Mouse (Mus musculus) neural tube, embryonic 10.5 days (tissue): ENCODE measurements at regions not wholly inside any gene's neighbourhood (a gene's known extent, or its start where the extent isn't known, plus 50 kb on each side); places are given as distances from the start of the nearest gene placed in this dataset.
"Not testable (repeated sequence)": the region's sequence is repeated elsewhere in the genome, so short reads cannot be mapped to it uniquely, and the experiment has no call there.

Experiments used
- DNase-seq: peaks from one replicate; pipeline ENCODE4 v3.0.0-alpha.2; 2017; ENCODE audit warnings: low spot score; ENCODE audit errors: extremely low spot score

DNA sequence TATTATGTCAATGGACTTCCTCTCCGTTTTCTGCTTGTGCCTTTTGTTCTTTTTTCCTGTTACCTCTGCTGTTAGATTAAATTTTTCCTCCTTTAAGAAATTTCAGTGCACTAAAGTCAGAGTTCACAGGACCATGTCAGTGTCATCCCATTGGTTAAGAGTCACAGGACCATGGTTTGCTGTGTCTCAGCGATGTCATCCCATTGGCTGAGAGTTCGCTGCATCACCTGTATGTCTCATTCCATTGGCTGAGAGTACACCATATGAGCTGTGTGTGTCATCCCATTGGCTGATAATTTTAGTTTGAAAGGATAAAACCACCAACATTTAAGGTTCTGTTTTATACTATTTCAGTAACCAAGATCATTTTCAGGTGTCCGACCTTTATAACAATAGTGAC is 50.7 kb upstream of the Jade1 start:
- DNase-seq = no peak

- no peak for DNase-seq
These were observed 53.4 kb upstream of the Jade1 start for GRCm38 (mm10) chr3:41502161-41502560.

GRCm38 (mm10) chr3:41501639-41502038 is 53.9 kb upstream of the Jade1 start:
- not testable (repeated sequence) for DNase-seq

GRCm38 (mm10) chr3:41501124-41501523 is 54.4 kb upstream of the Jade1 start:
- no peak for DNase-seq

DNA sequence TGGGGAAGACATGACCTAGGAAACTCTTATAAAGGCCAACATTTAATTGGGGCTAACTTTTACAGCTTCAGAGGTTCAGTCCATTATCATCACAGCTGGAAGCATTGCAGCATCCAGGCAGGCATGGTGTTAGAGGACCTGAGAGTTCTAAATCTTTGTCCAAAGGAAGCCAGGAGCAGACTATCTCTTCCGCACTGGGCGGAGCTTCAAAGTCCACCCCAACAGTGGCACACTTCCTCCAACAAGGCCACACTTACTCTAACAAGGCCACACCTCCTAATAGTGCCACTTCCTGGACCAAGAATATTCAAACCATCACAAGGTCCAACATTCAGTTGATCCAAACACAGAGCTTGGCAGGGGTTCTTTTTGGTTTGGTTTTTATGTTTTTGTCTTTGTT is 55.9 kb upstream of the Jade1 start:
- no peak for DNase-seq

DNA sequence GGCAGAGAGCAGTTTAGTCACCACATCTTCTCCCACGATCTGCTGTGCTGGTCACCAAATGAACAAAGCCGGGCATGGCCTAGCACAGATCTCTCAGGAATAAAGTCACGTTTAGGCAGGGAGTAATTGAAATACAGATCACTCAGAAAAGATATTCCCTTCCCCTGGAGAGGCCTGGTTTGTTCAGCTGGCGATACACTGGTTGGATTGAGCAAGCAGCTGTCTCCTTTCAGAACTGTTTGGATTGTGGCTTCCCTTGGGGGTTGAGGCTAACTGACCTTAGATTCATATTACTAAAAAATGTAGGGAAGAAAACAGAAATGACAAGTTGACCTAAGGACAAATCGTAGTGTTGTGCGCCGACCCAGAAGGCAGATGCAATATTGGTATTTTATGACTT is 56.7 kb upstream of the Jade1 start:
- DNase-seq = no peak

GRCm38 (mm10) chr3:41497771-41498170 is 57.8 kb upstream of the Jade1 start:
- DNase-seq = no peak

- DNase-seq = no peak
These were observed 58.4 kb upstream of the Jade1 start for GRCm38 (mm10) chr3:41496931-41497710.

DNA sequence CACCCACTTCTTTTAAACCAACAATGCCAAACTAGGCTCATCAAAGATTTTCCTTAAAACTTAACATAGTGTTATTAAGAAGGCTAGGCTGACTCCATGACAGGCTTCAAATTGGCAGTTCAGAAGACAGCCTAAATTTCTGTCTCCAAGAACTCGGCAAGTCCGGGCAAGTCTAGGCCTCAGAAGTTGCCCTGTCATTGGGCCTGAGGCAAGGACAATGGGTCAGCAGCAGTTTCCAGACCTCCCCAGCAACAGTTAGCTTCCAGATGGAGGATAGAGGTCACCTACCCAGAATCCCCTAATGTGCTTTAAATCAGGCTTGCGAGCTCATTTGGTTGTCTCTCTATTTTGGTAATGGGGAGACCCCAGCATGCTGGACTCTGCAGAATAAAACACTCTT is 59.6 kb upstream of the Jade1 start:
- DNase-seq = no peak

GRCm38 (mm10) chr3:41495097-41495496 is 60.4 kb upstream of the Jade1 start:
- DNase-seq = no peak

GRCm38 (mm10) chr3:41493472-41493871 is 62.1 kb upstream of the Jade1 start:
- no peak for DNase-seq

DNA sequence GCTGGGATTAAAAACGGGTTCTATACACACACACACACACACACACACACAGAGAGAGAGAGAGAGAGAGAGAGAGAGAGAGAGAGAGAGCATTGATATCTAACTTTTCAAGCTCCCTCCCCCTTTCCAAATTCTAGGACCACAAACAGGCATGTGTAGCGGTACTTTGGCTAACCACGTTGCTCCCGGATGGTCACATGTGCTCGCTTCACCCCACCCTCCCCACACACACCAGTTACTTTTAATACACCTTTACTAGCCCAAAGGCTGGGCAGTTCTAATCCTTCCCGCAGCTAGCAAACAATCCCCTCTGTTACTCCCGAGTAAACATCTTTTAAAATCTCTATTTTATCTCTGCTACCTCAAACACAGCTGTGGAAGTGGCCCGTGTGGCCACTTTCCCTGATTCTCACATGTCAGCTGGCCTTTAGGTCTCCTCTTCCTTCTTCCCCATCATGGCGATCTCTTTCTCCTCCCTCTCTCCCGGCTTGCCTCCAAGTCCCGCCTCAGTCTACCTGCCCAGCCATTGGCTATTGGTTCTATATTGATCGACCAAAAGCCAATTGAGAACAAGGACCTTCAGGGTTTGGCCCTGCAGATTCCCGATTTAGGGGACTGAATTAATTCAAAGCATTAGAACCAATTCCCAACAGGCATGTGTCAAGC is 62.7 kb upstream of the Jade1 start:
- DNase-seq = no peak

DNA sequence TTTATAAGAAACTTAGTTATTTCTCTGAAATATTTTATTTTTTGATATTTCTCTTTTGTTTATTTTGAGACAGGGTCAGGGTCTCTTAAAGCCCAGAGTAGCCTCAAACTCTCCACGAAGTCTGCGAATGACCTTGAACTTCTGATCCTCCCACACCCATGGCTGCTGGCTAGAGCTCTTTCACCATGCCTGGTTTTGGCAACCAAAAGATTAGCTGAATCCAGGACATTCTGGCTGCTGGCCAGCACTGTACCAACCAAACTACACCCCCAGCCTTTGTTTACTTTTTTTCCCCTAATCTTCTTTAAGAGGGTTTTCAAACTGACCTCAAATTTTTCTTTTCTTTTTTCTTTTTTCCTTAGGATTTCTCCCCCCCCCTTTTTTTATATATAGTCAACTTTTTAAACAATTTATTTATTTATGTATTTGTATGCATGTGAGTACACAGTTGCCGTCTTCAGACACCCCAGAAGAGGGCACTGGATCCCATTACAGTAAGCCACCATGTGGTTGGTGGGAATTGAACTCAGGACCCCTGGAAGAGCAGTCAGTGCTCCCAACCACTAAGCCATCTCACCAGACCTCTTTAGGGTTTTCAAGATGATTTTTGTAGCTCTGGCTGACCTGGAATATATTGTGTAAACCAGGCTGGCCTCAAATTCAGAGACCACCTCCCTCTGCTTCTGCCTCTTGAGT is 63.4 kb upstream of the Jade1 start:
- DNase-seq = no peak

- DNase-seq = no peak
These were observed 64.3 kb upstream of the Jade1 start for GRCm38 (mm10) chr3:41491185-41491584.

DNA sequence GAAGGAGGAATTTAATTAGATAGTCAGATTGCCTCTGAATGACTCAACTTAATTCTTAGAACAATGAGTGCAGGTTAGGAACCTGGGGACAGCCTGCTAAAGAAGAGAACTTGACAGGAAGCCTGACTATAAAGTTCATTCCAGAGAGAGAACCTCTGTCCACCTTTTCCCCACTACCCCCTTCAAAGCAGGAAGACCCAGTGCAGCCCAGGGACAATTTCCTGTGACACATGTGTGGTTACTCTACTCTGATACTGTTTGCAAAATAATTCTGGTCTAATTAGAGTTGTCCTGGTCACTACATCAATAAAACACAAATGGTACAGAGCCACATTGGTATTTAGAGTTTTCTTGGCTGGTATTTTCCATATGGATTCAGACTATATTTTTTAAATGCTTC is 65.5 kb upstream of the Jade1 start:
- no peak for DNase-seq

- DNase-seq = no peak
These were observed 66.0 kb upstream of the Jade1 start for GRCm38 (mm10) chr3:41489571-41489970.

DNA sequence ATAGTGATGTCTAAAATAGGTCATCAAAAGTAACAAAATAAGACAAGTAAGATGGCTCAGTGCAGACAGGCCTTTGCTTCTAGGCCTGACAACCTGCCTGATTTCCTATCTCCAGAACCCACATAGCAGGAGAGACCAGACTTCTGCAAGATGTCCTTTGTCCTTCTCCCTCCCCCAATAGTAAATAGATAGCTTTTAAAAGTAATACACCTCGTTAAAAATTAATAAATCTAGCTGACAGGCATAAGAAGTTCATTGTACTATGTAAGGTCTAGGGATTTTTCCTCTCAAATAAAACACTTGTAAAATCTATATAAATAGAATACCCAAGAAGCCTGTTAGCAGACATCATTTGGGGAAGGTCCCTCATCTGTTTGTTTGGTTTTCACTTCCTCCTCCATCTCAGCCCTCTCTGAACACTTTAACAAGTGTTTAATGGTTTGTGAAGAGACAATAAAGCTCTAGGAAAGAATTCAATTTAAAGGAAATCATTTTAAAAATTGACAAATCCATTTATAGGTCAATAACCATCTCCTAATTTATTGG is 67.2 kb upstream of the Jade1 start:
- DNase-seq = no peak

GRCm38 (mm10) chr3:41484920-41485319 is 70.6 kb upstream of the Jade1 start:
- DNase-seq = no peak

GRCm38 (mm10) chr3:41483582-41483981 is 71.9 kb upstream of the Jade1 start:
- DNase-seq = no peak

DNA sequence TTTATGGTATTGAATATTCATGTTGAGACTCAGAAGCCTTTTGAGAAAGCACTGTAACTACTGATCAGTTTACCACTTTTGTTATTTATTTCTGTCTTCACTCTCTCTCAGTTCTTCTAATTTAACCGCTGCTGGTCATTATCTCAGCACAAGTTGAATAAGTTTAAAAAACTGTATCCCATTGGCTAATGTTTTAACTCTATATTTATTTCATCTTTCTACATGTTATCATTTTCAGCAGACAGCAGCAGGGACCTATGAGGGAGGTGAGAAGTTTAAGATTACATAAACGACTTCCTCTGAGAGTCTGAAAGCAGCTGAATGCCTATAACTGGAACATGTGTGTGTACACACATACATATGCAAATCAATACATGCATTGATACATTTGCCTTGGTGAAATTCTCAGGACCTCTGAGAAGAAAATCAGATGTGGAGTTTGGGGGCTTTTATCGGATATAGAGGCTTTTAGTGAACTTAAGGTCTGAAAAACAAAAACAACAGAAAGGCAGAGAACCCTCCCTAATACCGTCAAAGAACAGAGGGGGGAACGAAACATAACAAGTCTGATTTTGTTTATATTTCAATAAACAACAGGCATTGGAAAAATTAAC is 72.5 kb upstream of the Jade1 start:
- DNase-seq = no peak

- no peak for DNase-seq
These were observed 75.3 kb upstream of the Jade1 start for GRCm38 (mm10) chr3:41480186-41480585.

DNA sequence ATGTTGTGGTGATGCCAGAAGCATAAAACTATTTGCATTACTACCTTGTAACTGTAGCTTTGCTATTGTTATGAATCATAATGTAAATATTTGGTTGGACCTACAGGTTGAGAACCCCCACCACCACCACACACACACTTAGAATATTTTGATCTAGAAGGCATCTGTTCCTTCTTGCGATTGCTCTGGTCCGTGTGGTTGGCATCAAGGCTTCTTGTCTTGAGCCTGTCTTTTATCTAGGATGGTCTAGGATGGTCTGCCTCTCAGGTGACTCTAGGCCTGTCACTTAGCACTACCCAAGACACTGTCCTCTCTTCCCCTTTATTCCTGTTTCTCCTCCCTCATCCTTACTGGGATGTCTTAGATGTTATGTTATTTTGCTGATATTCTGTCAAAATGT is 76.6 kb upstream of the Jade1 start:
- DNase-seq = no peak
